Comparison of ENCODE assay signal across 12 mouse cellular contexts in the genomic region with DNA sequence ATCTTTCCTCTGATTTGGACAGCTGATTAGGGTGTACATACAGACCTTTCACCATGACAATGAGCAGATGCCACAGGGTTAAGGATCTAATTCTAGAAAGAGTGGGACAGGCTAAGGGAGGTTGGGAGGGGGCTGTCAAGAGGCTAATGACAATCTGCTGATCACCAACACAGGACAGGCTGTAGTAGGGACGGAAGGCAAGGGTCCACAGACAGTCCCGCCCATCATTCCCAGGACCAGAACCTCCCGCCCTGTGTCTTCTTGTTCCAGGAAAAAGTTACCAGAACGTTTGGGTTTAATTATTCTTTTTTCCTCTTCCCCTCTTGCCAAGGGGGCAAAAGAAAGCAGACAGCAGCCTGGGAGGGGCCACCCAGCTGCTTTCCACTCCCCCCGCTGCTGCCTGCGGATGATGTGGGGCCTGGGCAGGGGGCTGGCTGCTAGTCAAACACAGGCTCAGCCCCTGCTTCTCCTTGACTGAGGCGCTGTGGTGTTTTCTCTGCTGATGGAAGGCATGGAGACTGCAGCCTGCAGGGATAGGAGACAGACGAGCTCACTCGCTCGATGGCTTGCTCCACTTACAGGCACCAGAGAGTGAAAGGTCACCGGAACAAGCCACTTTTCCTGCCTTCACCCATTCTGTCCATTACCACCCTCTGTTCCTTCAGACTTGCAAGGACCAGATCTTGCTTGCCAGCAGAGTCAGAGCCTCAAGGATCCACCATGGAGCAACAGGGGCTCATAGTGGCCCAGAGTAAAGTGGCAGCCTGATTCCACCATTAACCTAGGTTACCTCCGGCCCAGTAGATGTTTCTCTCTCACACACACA. TPM values are rescaled to one million over a fixed set of nuclear protein-coding genes. Genes with fewer than 3 reads are reported as not detected.
DNase-seq lines count a peak whose midpoint lies in the region; ATAC-seq and TF ChIP-seq lines count a peak whose summit lies in the region.
"Had no signal": no experiment of that assay in that cellular context is flagged by ENCODE, and none has a peak within 500 bp of the region (broad histone marks: within the 10 kb centered on the region; RNA-seq: fewer than 3 reads in every experiment).

No protein-coding gene starts in this region.

- H3K4me1 ChIP-seq in hindbrain, embryonic 10.5 days (replicated peaks), result peaks cover 9% of the 10 kb centered on the region; the same call in 1 of the 2 replicates
- no peaks in the 10 kb centered on the region for H3K4me1 ChIP-seq in hindbrain, postnatal 0 days (ENCODE audit: insufficient read depth, low read length)
- peaks cover 33% of the 10 kb centered on the region for H3K4me1 ChIP-seq in embryonic facial prominence, embryonic 15.5 days
- peaks cover 3% of the 10 kb centered on the region; the same call in 1 of the 2 replicates for H3K4me1 ChIP-seq in liver, adult 2 months (ENCODE audit: control insufficient read depth, insufficient read depth, low read length)
- no peaks in the 10 kb centered on the region for H3K4me1 ChIP-seq in cerebellum, adult 2 months (ENCODE audit: control insufficient read depth, insufficient read depth, low read length)
- H3K4me1 ChIP-seq: midbrain, embryonic 13.5 days had no signal

- H3K9me3 ChIP-seq in hindbrain, embryonic 10.5 days, result no peaks in the 10 kb centered on the region
- no peaks in the 10 kb centered on the region for H3K9me3 ChIP-seq in hindbrain, postnatal 0 days (ENCODE audit: low read length)
- H3K9me3 ChIP-seq in embryonic facial prominence, embryonic 15.5 days (replicated peaks), result no peaks in the 10 kb centered on the region
- H3K9me3 ChIP-seq: midbrain, embryonic 13.5 days had no signal

- H3K9ac ChIP-seq in hindbrain, postnatal 0 days (replicated peaks; ENCODE audit: low read length), result no peak overlapping the region
- H3K9ac ChIP-seq in embryonic facial prominence, embryonic 15.5 days, result no peak overlapping the region
- H3K9ac ChIP-seq in liver, adult 2 months (ENCODE audit: low read depth, low read length), result no peak overlapping the region
- H3K9ac ChIP-seq: midbrain, embryonic 13.5 days had no signal

- H3K4me2 ChIP-seq in hindbrain, postnatal 0 days (ENCODE audit: low read depth, low read length), result no peak overlapping the region
- no peak overlapping the region for H3K4me2 ChIP-seq in embryonic facial prominence, embryonic 15.5 days (replicated peaks)
- H3K4me2 ChIP-seq: midbrain, embryonic 13.5 days had no signal

- no peak for TF ChIP-seq CTCF in hindbrain, postnatal 0 days (IDR thresholded peaks at IDR 0.05; ENCODE audit: low read depth)
- no peak for TF ChIP-seq CTCF in liver, adult 2 months (IDR thresholded peaks at IDR 0.05; ENCODE audit: low read depth, low read length)
- no peak for TF ChIP-seq CTCF in cerebellum, adult 2 months (IDR thresholded peaks at IDR 0.05; ENCODE audit: borderline replicate concordance, insufficient read depth, low read depth, low read length)

- peak overlapping the region; percentile 66 for H3K27ac ChIP-seq in hindbrain, embryonic 10.5 days
- H3K27ac ChIP-seq in hindbrain, postnatal 0 days, result no peak overlapping the region
- H3K27ac ChIP-seq in embryonic facial prominence, embryonic 15.5 days (replicated peaks), result peak overlapping the region; percentile 87
- peak overlapping the region; percentile 35; the same call in 1 of the 2 replicates for H3K27ac ChIP-seq in liver, adult 2 months (replicated peaks; ENCODE audit: insufficient read depth, low read depth, low read length)
- no peak overlapping the region for H3K27ac ChIP-seq in cerebellum, adult 2 months (ENCODE audit: insufficient read depth, low read length)
- H3K27ac ChIP-seq: midbrain, embryonic 13.5 days had no signal

- WGBS in hindbrain, embryonic 10.5 days, result 61% methylated on average over 12 of the region's 12 CpGs
- WGBS in hindbrain, postnatal 0 days, result 64% methylated on average over 12 of the region's 12 CpGs
- WGBS in embryonic facial prominence, embryonic 15.5 days, result 35% methylated on average over 12 of the region's 12 CpGs
- 74% methylated on average over 12 of the region's 12 CpGs for WGBS in liver, adult 2 months
- WGBS in cerebellum, adult 2 months, result 55% methylated on average over 12 of the region's 12 CpGs

- no peak for ATAC-seq in hindbrain, postnatal 0 days
- peak; percentile 85 for ATAC-seq in embryonic facial prominence, embryonic 15.5 days (ENCODE audit: insufficient number of reproducible peaks, low FRiP score, low TSS enrichment, low read depth)
- ATAC-seq: midbrain, embryonic 13.5 days had no signal

- no peak for TF ChIP-seq POLR2A in liver, adult 2 months (IDR thresholded peaks at IDR 0.05; ENCODE audit: extremely low read depth, insufficient read depth, low read length)
- TF ChIP-seq POLR2A in cerebellum, adult 2 months (IDR thresholded peaks at IDR 0.05; ENCODE audit: borderline replicate concordance, insufficient read depth, low read length), result no peak

- no peak for DNase-seq in hindbrain, embryonic 10.5 days (ENCODE audit: low spot score)
- no peak for DNase-seq in hindbrain, postnatal 0 days (ENCODE audit: low spot score)
- peak; percentile 60 for DNase-seq in adipocyte (ENCODE audit: low spot score)
- no peak for DNase-seq in liver, adult 2 months (ENCODE audit: extremely low read depth, low read depth, low spot score)
- DNase-seq in ovary, postnatal 10 days (ENCODE audit: low spot score), result no peak
- DNase-seq in layer of hippocampus, postnatal 25 days (ENCODE audit: extremely low spot score in 1 of 2, low spot score in 1 of 2), result no peak
- DNase-seq in cerebellum, adult 2 months, result no peak
- DNase-seq: thymus, adult 2 months had no signal

- H3K4me3 ChIP-seq in hindbrain, embryonic 10.5 days, result no peak overlapping the region
- no peak overlapping the region for H3K4me3 ChIP-seq in hindbrain, postnatal 0 days (ENCODE audit: low read length)
- no peak overlapping the region for H3K4me3 ChIP-seq in embryonic facial prominence, embryonic 15.5 days (replicated peaks)
- H3K4me3 ChIP-seq in liver, adult 2 months (ENCODE audit: insufficient read depth, low read depth, low read length), result no peak overlapping the region
- H3K4me3 ChIP-seq in cerebellum, adult 2 months (replicated peaks; ENCODE audit: insufficient read depth, low read depth, low read length), result no peak overlapping the region
- H3K4me3 ChIP-seq: midbrain, embryonic 13.5 days had no signal

- H3K79me2 ChIP-seq in liver, adult 2 months (ENCODE audit: control insufficient read depth, insufficient read depth, low read length), result no peaks in the 10 kb centered on the region

- H3K36me3 ChIP-seq in hindbrain, embryonic 10.5 days, result no peaks in the 10 kb centered on the region
- no peaks in the 10 kb centered on the region for H3K36me3 ChIP-seq in hindbrain, postnatal 0 days (ENCODE audit: insufficient read depth, low read length)
- no peaks in the 10 kb centered on the region for H3K36me3 ChIP-seq in embryonic facial prominence, embryonic 15.5 days
- H3K36me3 ChIP-seq in liver, adult 2 months (ENCODE audit: control insufficient read depth, insufficient read depth, low read length), result no peaks in the 10 kb centered on the region
- H3K36me3 ChIP-seq: midbrain, embryonic 13.5 days had no signal

- peaks cover 61% of the 10 kb centered on the region for H3K27me3 ChIP-seq in hindbrain, embryonic 10.5 days (ENCODE audit: insufficient read depth, poor library complexity, severe bottlenecking)
- H3K27me3 ChIP-seq in hindbrain, postnatal 0 days (ENCODE audit: insufficient read depth, low read length), result no peaks in the 10 kb centered on the region
- H3K27me3 ChIP-seq in embryonic facial prominence, embryonic 15.5 days, result peaks cover 3% of the 10 kb centered on the region; the same call in 1 of the 2 replicates
- H3K27me3 ChIP-seq in liver, adult 2 months (ENCODE audit: control insufficient read depth, insufficient read depth, low read length), result no peaks in the 10 kb centered on the region
- H3K27me3 ChIP-seq in cerebellum, adult 2 months (ENCODE audit: control insufficient read depth, insufficient read depth, low read length), result no peaks in the 10 kb centered on the region
- H3K27me3 ChIP-seq: midbrain, embryonic 13.5 days had no signal

RNA-seq across cellular contexts. Expression of gene Bgn, which starts 8.8 kb away (rescaled TPM):
- polyA plus RNA-seq in hindbrain, embryonic 10.5 days (2016; fragmentation: Nextera tagmentation; extraction: Ambion mirVana), result 17.0 and 24.3 TPM in 2 replicates
- total RNA-seq in hindbrain, postnatal 0 days (2014; rRNA removed), result 51.9 and 68.9 TPM in 2 replicates
- 17.9 and 23.7 TPM in 2 replicates for polyA plus RNA-seq in hindbrain, postnatal 0 days (2015; fragmentation: Nextera tagmentation; extraction: Ambion mirVana)
- 302 and 313 TPM in 2 replicates for polyA plus RNA-seq in embryonic facial prominence, embryonic 15.5 days (2015; fragmentation: Nextera tagmentation; extraction: Ambion mirVana)
- total RNA-seq in liver, adult 2 months (2014; rRNA removed), result 27.1 and 47.0 TPM in 2 replicates
- polyA plus RNA-seq in liver, adult 2 months (2012; rRNA removed), result 71.9 and 78.9 TPM in 2 replicates
- total RNA-seq in layer of hippocampus, postnatal 25 days (2021), result 10 to 100 TPM; 16.7 to 17.4 TPM
- 14.2 and 17.2 TPM in 2 replicates for polyA plus RNA-seq in cerebellum, adult 2 months (2012; rRNA removed)

RNA-seq across cellular contexts. Expression of gene Haus7, which starts 15.7 kb away (rescaled TPM):
- 79.7 and 81.4 TPM in 2 replicates for polyA plus RNA-seq in hindbrain, embryonic 10.5 days (2016; fragmentation: Nextera tagmentation; extraction: Ambion mirVana)
- 22.0 and 33.5 TPM in 2 replicates for total RNA-seq in hindbrain, postnatal 0 days (2014; rRNA removed)
- 62.8 and 63.7 TPM in 2 replicates for polyA plus RNA-seq in hindbrain, postnatal 0 days (2015; fragmentation: Nextera tagmentation; extraction: Ambion mirVana)
- polyA plus RNA-seq in embryonic facial prominence, embryonic 15.5 days (2015; fragmentation: Nextera tagmentation; extraction: Ambion mirVana), result 56.5 and 58.7 TPM in 2 replicates
- 12.9 and 15.5 TPM in 2 replicates for total RNA-seq in liver, adult 2 months (2014; rRNA removed)
- 11.2 and 12.8 TPM in 2 replicates for polyA plus RNA-seq in liver, adult 2 months (2012; rRNA removed)
- total RNA-seq in layer of hippocampus, postnatal 25 days (2021), result 1 to 10 TPM; 6.9 to 7.5 TPM
- 18.6 and 18.7 TPM in 2 replicates for polyA plus RNA-seq in cerebellum, adult 2 months (2012; rRNA removed)

RNA-seq across cellular contexts. Expression of gene Atp2b3, which starts 28.3 kb away (rescaled TPM):
- 0.21 and 0.42 TPM in 2 replicates for polyA plus RNA-seq in hindbrain, embryonic 10.5 days (2016; fragmentation: Nextera tagmentation; extraction: Ambion mirVana)
- 40.9 and 44.0 TPM in 2 replicates for total RNA-seq in hindbrain, postnatal 0 days (2014; rRNA removed)
- polyA plus RNA-seq in hindbrain, postnatal 0 days (2015; fragmentation: Nextera tagmentation; extraction: Ambion mirVana), result 8.1 and 8.2 TPM in 2 replicates
- 0.41 and 0.43 TPM in 2 replicates for polyA plus RNA-seq in embryonic facial prominence, embryonic 15.5 days (2015; fragmentation: Nextera tagmentation; extraction: Ambion mirVana)
- total RNA-seq in liver, adult 2 months (2014; rRNA removed), result 0.07 TPM in 1 of 2 replicates, not detected in the other
- polyA plus RNA-seq in liver, adult 2 months (2012; rRNA removed), result not detected in 2 replicates
- 100 to 1,000 TPM; 145 to 149 TPM for total RNA-seq in layer of hippocampus, postnatal 25 days (2021)
- 113 and 144 TPM in 2 replicates for polyA plus RNA-seq in cerebellum, adult 2 months (2012; rRNA removed)

RNA-seq across cellular contexts. Expression of gene Trex2, which starts 39.4 kb away (rescaled TPM):
- 0.16 TPM in 1 of 2 replicates, not detected in the other for polyA plus RNA-seq in hindbrain, embryonic 10.5 days (2016; fragmentation: Nextera tagmentation; extraction: Ambion mirVana)
- total RNA-seq in hindbrain, postnatal 0 days (2014; rRNA removed), result not detected in 2 replicates
- not detected in 2 replicates for polyA plus RNA-seq in hindbrain, postnatal 0 days (2015; fragmentation: Nextera tagmentation; extraction: Ambion mirVana)
- 12.3 and 13.0 TPM in 2 replicates for polyA plus RNA-seq in embryonic facial prominence, embryonic 15.5 days (2015; fragmentation: Nextera tagmentation; extraction: Ambion mirVana)
- not detected in 2 replicates for total RNA-seq in liver, adult 2 months (2014; rRNA removed)
- not detected in 2 replicates for polyA plus RNA-seq in liver, adult 2 months (2012; rRNA removed)
- not detected for total RNA-seq in layer of hippocampus, postnatal 25 days (2021)
- polyA plus RNA-seq in cerebellum, adult 2 months (2012; rRNA removed), result 0.14 TPM in 1 of 2 replicates, not detected in the other
- total RNA-seq: heart, postnatal 14 days had no signal
- polyA plus RNA-seq: forebrain, embryonic 11.5 days; midbrain, embryonic 13.5 days had no signal

Comparison
In these comparisons a context has a peak if more than half of its experiments do, and no peak if none do; other contexts are left out.
1. H3K27ac ChIP-seq: peak in hindbrain, embryonic 10.5 days (single experiment), embryonic facial prominence, embryonic 15.5 days (single experiment) and liver, adult 2 months (single experiment); none in hindbrain, postnatal 0 days (single experiment) and cerebellum, adult 2 months (single experiment).
2. RNA of gene Atp2b3, which starts 28.3 kb away (polyA plus RNA-seq): 113 to 144 TPM in cerebellum, adult 2 months; 8.1 to 8.2 TPM in hindbrain, postnatal 0 days, 0.41 to 0.43 TPM in embryonic facial prominence, embryonic 15.5 days, 0.21 to 0.42 TPM in hindbrain, embryonic 10.5 days and not detected in liver, adult 2 months; every median in the first group is over 10 times any median in the second.